Mouse (Mus musculus) midbrain, embryonic 12.5 days (tissue): ENCODE measurements around the gene Psmb11. TPM values are rescaled to one million over a fixed set of nuclear protein-coding genes. Genes with fewer than 3 reads are reported as not detected.

Experiments used
- ATAC-seq: fragments of 200-750 bp; cut with Nextera tagmentation; 2 replicates; pipeline ENCODE4 v1.8.0; 2017; ENCODE audit warnings: low read depth, moderate TSS enrichment, moderate library complexity; ENCODE audit not compliant: low FRiP score
- H3K27ac ChIP-seq: fragments of 300-500 bp; sonication (generic); replicated peaks from 2 replicates; pipeline ENCODE4 v1.5.1; 2016; ENCODE audit warnings: mild to moderate bottlenecking
- H3K27me3 ChIP-seq: fragments of 300-500 bp; sonication (generic); 2 replicates; pipeline ENCODE4 v1.6.1; 2016; ENCODE audit warnings: mild to moderate bottlenecking
- H3K36me3 ChIP-seq: fragments of 300-500 bp; sonication (generic); 2 replicates; pipeline ENCODE4 v1.6.1; 2016
- H3K4me1 ChIP-seq: fragments of 300-500 bp; sonication (generic); 2 replicates; pipeline ENCODE4 v1.6.1; 2016
- H3K4me2 ChIP-seq: fragments of 300-500 bp; sonication (generic); replicated peaks from 2 replicates; pipeline ENCODE4 v1.6.1; 2016; ENCODE audit warnings: mild to moderate bottlenecking, moderate library complexity
- H3K4me3 ChIP-seq: fragments of 300-500 bp; sonication (generic); 2 replicates; pipeline ENCODE4 v1.5.1; 2016; ENCODE audit warnings: mild to moderate bottlenecking
- H3K9ac ChIP-seq: fragments of 300-500 bp; sonication (generic); replicated peaks from 2 replicates; pipeline ENCODE4 v1.6.1; 2016; ENCODE audit warnings: mild to moderate bottlenecking, moderate library complexity
- H3K9me3 ChIP-seq: fragments of 300-500 bp; sonication (generic); 2 replicates; pipeline ENCODE4 v1.6.1; 2016; ENCODE audit warnings: mild to moderate bottlenecking
- WGBS: fragments of 180-500 bp; shearing (Covaris S2); methylation state at CpG from one replicate; pipeline ENCODE4 v1.1.7; 2016; 5-methylcytosine and 5-hydroxymethylcytosine counted together
- polyA plus RNA-seq: library from polyadenylated mRNA; unstranded; fragments of >200 nt; fragmentation: Nextera tagmentation; extraction: Ambion mirVana; gene quantifications from 2 replicates; pipeline ENCODE4 v1.2.1, GENCODE M21; 2016

The Psmb11 gene
- polyA plus RNA-seq, 1 experiment from 2014 or later: not detected

- Histone ChIP-seq H3K27me3 (no peaks in the 10 kb centered on the region; the same call in 1 of the 2 replicates), H3K4me3 (no peak overlapping the region), H3K9ac (no peak overlapping the region), H3K36me3 (peaks cover 49% of the 10 kb centered on the region), H3K4me2 (no peak overlapping the region), H3K9me3 (no peaks in the 10 kb centered on the region), H3K27ac (0 out of 2 replicates have a peak overlapping the region, but pooled peaks have one; percentile 4), H3K4me1 (no peaks in the 10 kb centered on the region)
- 81% methylated on average over 11 of the region's 11 CpGs for WGBS
- no peak for ATAC-seq
Observed at GRCm38 (mm10) chr14:54630583-54631239, 9.5 kb downstream of the Psmb11 start.

GRCm38 (mm10) chr14:54631240-54631599 is 10.0 kb downstream of the Psmb11 start:
- Histone ChIP-seq H3K4me1 (no peaks in the 10 kb centered on the region), H3K4me3 (no peak overlapping the region), H3K27ac (0 out of 2 replicates have a peak overlapping the region, but pooled peaks have one; percentile 21), H3K4me2 (no peak overlapping the region), H3K9ac (0 out of 2 replicates have a peak overlapping the region, but pooled peaks have one; percentile 15), H3K36me3 (peaks cover 54% of the 10 kb centered on the region), H3K9me3 (no peaks in the 10 kb centered on the region), H3K27me3 (no peaks in the 10 kb centered on the region; the same call in 1 of the 2 replicates)
- 76% methylated on average over 4 of the region's 4 CpGs for WGBS
- ATAC-seq: no peak

GRCm38 (mm10) chr14:54632252-54632651 is 11.0 kb downstream of the Psmb11 start:
- WGBS: 89% methylated on average over 33 of the region's 37 CpGs
- no peak overlapping the region for H3K4me2 ChIP-seq
- no peak overlapping the region for H3K9ac ChIP-seq
- peaks cover 64% of the 10 kb centered on the region for H3K36me3 ChIP-seq
- H3K4me1 ChIP-seq: no peaks in the 10 kb centered on the region
- no peak overlapping the region for H3K4me3 ChIP-seq
- no peaks in the 10 kb centered on the region; the same call in 1 of the 2 replicates for H3K27me3 ChIP-seq
- 0 out of 2 replicates have a peak overlapping the region, but pooled peaks have one; percentile 21 for H3K27ac ChIP-seq
- ATAC-seq: no peak
- no peaks in the 10 kb centered on the region for H3K9me3 ChIP-seq

GRCm38 (mm10) chr14:54634182-54634581 is 12.9 kb downstream of the Psmb11 start:
- Histone ChIP-seq H3K4me3 (no peak overlapping the region), H3K27me3 (no peaks in the 10 kb centered on the region; the same call in 1 of the 2 replicates), H3K27ac (no peak overlapping the region), H3K4me2 (no peak overlapping the region), H3K4me1 (peaks cover 4% of the 10 kb centered on the region), H3K9ac (no peak overlapping the region), H3K9me3 (no peaks in the 10 kb centered on the region), H3K36me3 (peaks cover 81% of the 10 kb centered on the region)
- WGBS: 88% methylated on average over 4 of the region's 4 CpGs
- no peak for ATAC-seq

GRCm38 (mm10) chr14:54636954-54637353 is 15.7 kb downstream of the Psmb11 start:
- Histone ChIP-seq H3K9me3 (no peaks in the 10 kb centered on the region), H3K36me3 (peaks cover 67% of the 10 kb centered on the region), H3K27ac (no peak overlapping the region), H3K4me3 (no peak overlapping the region), H3K4me2 (no peak overlapping the region), H3K27me3 (no peaks in the 10 kb centered on the region; the same call in 1 of the 2 replicates), H3K9ac (no peak overlapping the region), H3K4me1 (peaks cover 18% of the 10 kb centered on the region)
- no peak for ATAC-seq
- WGBS: 55% methylated on average over 8 of the region's 8 CpGs

- H3K9me3 ChIP-seq: no peaks in the 10 kb centered on the region
- H3K4me2 ChIP-seq: no peak overlapping the region
- ATAC-seq: no peak
- no peak overlapping the region for H3K9ac ChIP-seq
- 72% methylated on average over 5 of the region's 5 CpGs for WGBS
- H3K4me3 ChIP-seq: no peak overlapping the region
- peaks cover 65% of the 10 kb centered on the region for H3K36me3 ChIP-seq
- H3K27ac ChIP-seq: no peak overlapping the region
- no peaks in the 10 kb centered on the region for H3K27me3 ChIP-seq
- peaks cover 18% of the 10 kb centered on the region for H3K4me1 ChIP-seq
Observed at GRCm38 (mm10) chr14:54638210-54638609, 17.0 kb downstream of the Psmb11 start.

- Histone ChIP-seq H3K4me1 (peaks cover 18% of the 10 kb centered on the region), H3K27me3 (no peaks in the 10 kb centered on the region), H3K9me3 (no peaks in the 10 kb centered on the region), H3K4me2 (peak overlapping the region; percentile 91), H3K27ac (no peak overlapping the region), H3K9ac (peak overlapping the region; percentile 86), H3K4me3 (peak overlapping the region; percentile 73), H3K36me3 (peaks cover 68% of the 10 kb centered on the region)
- ATAC-seq: no peak
- WGBS: 25% methylated on average over 4 of the region's 4 CpGs
Observed at GRCm38 (mm10) chr14:54640121-54640520, 18.9 kb downstream of the Psmb11 start.

GRCm38 (mm10) chr14:54640946-54641304 is 19.7 kb downstream of the Psmb11 start, which contains the start of gene Gm17606:
Gene Gm17606 (plus strand): TSS chr14:54640952.
- Histone ChIP-seq H3K27me3 (no peaks in the 10 kb centered on the region), H3K4me1 (peaks cover 18% of the 10 kb centered on the region), H3K4me2 (peak within 1 kb of the TSS; percentile 91), H3K27ac (peak within 1 kb of the TSS; percentile 92), H3K36me3 (peaks cover 71% of the 10 kb centered on the region), H3K9ac (peak within 1 kb of the TSS; percentile 86), H3K9me3 (no peaks in the 10 kb centered on the region), H3K4me3 (peak within 1 kb of the TSS; percentile 73)
- no peak for ATAC-seq
- whole genome bisulfite sequencing: under 1% methylated on average over 28 of the region's 28 CpGs

- WGBS: under 1% methylated on average over 33 of the region's 52 CpGs
- peak; percentile 90 for ATAC-seq
- Histone ChIP-seq H3K4me1 (peaks cover 18% of the 10 kb centered on the region), H3K36me3 (peaks cover 71% of the 10 kb centered on the region), H3K9me3 (no peaks in the 10 kb centered on the region), H3K9ac (peak within 1 kb of the TSS; percentile 86), H3K27ac (peak within 1 kb of the TSS; percentile 92), H3K4me2 (peak within 1 kb of the TSS; percentile 91), H3K4me3 (peak within 1 kb of the TSS; percentile 73), H3K27me3 (no peaks in the 10 kb centered on the region)
Observed at GRCm38 (mm10) chr14:54641305-54641969, 20.2 kb downstream of the Psmb11 start, which contains the start of gene Cdh24. Gene Cdh24 (minus strand): TSS chr14:54641364.

- 77% methylated on average over 25 of the region's 25 CpGs for WGBS
- no peak for ATAC-seq
- Histone ChIP-seq H3K9me3 (no peaks in the 10 kb centered on the region), H3K36me3 (peaks cover 72% of the 10 kb centered on the region), H3K4me2 (no peak overlapping the region), H3K4me1 (peaks cover 18% of the 10 kb centered on the region), H3K27me3 (no peaks in the 10 kb centered on the region), H3K27ac (0 out of 2 replicates have a peak overlapping the region, but pooled peaks have one; percentile 92), H3K9ac (no peak overlapping the region), H3K4me3 (no peak overlapping the region)
Observed at GRCm38 (mm10) chr14:54642224-54642944, 21.2 kb downstream of the Psmb11 start.

GRCm38 (mm10) chr14:54643011-54643410 is 21.8 kb downstream of the Psmb11 start:
- Histone ChIP-seq H3K4me2 (no peak overlapping the region), H3K9me3 (no peaks in the 10 kb centered on the region), H3K27me3 (no peaks in the 10 kb centered on the region), H3K36me3 (peaks cover 72% of the 10 kb centered on the region), H3K27ac (peak overlapping the region; percentile 8; the same call in 1 of the 2 replicates), H3K4me1 (peaks cover 18% of the 10 kb centered on the region), H3K4me3 (no peak overlapping the region), H3K9ac (no peak overlapping the region)
- WGBS: 86% methylated on average over 2 of the region's 2 CpGs
- ATAC-seq: no peak
